Comparison of ENCODE assay signal across 23 mouse cellular contexts in genomic region chr5:127730351-127730750, GRCm38 (mm10).
DNase-seq lines count a peak whose midpoint lies in the region; ATAC-seq and TF ChIP-seq lines count a peak whose summit lies in the region.
"Had no signal": no experiment of that assay in that cellular context is flagged by ENCODE, and none has a peak within 500 bp of the region (broad histone marks: within the 10 kb centered on the region; RNA-seq: fewer than 3 reads in every experiment).

No protein-coding gene starts in this region.

- H3K9ac ChIP-seq in heart, adult 2 months (ENCODE audit: low read depth, low read length) = no peak overlapping the region
- H3K9ac ChIP-seq in liver, embryonic 11.5 days (ENCODE audit: low read depth, low read length) = no peak overlapping the region
- no peak overlapping the region for H3K9ac ChIP-seq in liver, embryonic 12.5 days

- no peak for TF ChIP-seq POLR2A in heart, adult 2 months (IDR thresholded peaks at IDR 0.05; ENCODE audit: insufficient read depth, low read depth, low read length)
- no peak for TF ChIP-seq POLR2A in cerebellum, adult 2 months (IDR thresholded peaks at IDR 0.05; ENCODE audit: borderline replicate concordance, insufficient read depth, low read length)

- DNase-seq in heart, adult 11 months = peak; percentile 83
- DNase-seq in heart, adult 2 months = no peak
- DNase-seq in heart, embryonic 10.5 days (ENCODE audit: low spot score) = peak; percentile 63
- DNase-seq in heart, postnatal 36 days = no peak
- DNase-seq in liver, embryonic 11.5 days (ENCODE audit: low spot score) = peak; percentile 6
- DNase-seq in brain, adult 2 months (ENCODE audit: low read depth, low spot score) = peak; percentile 16
- no peak for DNase-seq in cerebellum, adult 2 months
- DNase-seq: adrenal gland, adult 2 months; adrenal gland, adult 8-10 months; adrenal gland, postnatal 10 days; adrenal gland, postnatal 14 days; adrenal gland, postnatal 25 days; adrenal gland, postnatal 36 days; B cell, adult 2 months; cerebellum, adult 11 months; cerebellum, adult 11-12 months; cerebellum, adult 18-20 months had no signal

- no peaks in the 10 kb centered on the region for H3K27me3 ChIP-seq in heart, adult 2 months (ENCODE audit: control insufficient read depth, insufficient read depth, low read length)
- H3K27me3 ChIP-seq in heart, embryonic 10.5 days (ENCODE audit: insufficient read depth, poor library complexity, severe bottlenecking) = no peaks in the 10 kb centered on the region
- no peaks in the 10 kb centered on the region for H3K27me3 ChIP-seq in liver, embryonic 11.5 days (replicated peaks; ENCODE audit: control insufficient read depth, insufficient read depth, low read length)
- no peaks in the 10 kb centered on the region for H3K27me3 ChIP-seq in liver, embryonic 12.5 days (replicated peaks)
- no peaks in the 10 kb centered on the region for H3K27me3 ChIP-seq in cerebellum, adult 2 months (ENCODE audit: control insufficient read depth, insufficient read depth, low read length)
- H3K27me3 ChIP-seq: CH12.LX, Patski had no signal

- TF ChIP-seq EP300 in heart, adult 2 months (IDR thresholded peaks at IDR 0.05; ENCODE audit: insufficient read depth, low read depth, low read length) = no peak

- ATAC-seq in liver, embryonic 11.5 days (replicated peaks; ENCODE audit: low FRiP score) = no peak
- ATAC-seq in liver, embryonic 12.5 days = no peak
- ATAC-seq: activated CD4-positive, CD25-positive, alpha-beta regulatory T cell, adult 4 months; CD4-positive, CD25-positive, alpha-beta regulatory T cell, adult 4 months; Patski had no signal

- intact Hi-C loops in heart, adult 2 months (cut with DNase I) = no loop called here
- intact Hi-C loops in heart, postnatal 36 days (cut with DNase I) = no loop called here

- H3K9me3 ChIP-seq in heart, embryonic 10.5 days = no peaks in the 10 kb centered on the region
- H3K9me3 ChIP-seq in liver, embryonic 11.5 days (ENCODE audit: control insufficient read depth, low read length) = no peaks in the 10 kb centered on the region; the same call in 1 of the 2 replicates
- H3K9me3 ChIP-seq in liver, embryonic 12.5 days (replicated peaks) = no peaks in the 10 kb centered on the region; the same call in 1 of the 2 replicates

- H3K27ac ChIP-seq in heart, adult 2 months = no peak overlapping the region
- H3K27ac ChIP-seq in heart, embryonic 10.5 days = no peak overlapping the region
- H3K27ac ChIP-seq in liver, embryonic 11.5 days (ENCODE audit: low read depth, low read length) = no peak overlapping the region
- H3K27ac ChIP-seq in liver, embryonic 12.5 days = no peak overlapping the region
- no peak overlapping the region for H3K27ac ChIP-seq in cerebellum, adult 2 months (ENCODE audit: insufficient read depth, low read length)

- no peaks in the 10 kb centered on the region for H3K79me2 ChIP-seq in heart, adult 2 months (replicated peaks; ENCODE audit: control insufficient read depth, insufficient read depth, low read length)

- no peak overlapping the region for H3K4me2 ChIP-seq in liver, embryonic 11.5 days
- no peak overlapping the region for H3K4me2 ChIP-seq in liver, embryonic 12.5 days

- no peak overlapping the region for H3K4me3 ChIP-seq in heart, adult 2 months
- H3K4me3 ChIP-seq in heart, embryonic 10.5 days = no peak overlapping the region
- H3K4me3 ChIP-seq in liver, embryonic 11.5 days (ENCODE audit: low read depth, low read length) = no peak overlapping the region
- H3K4me3 ChIP-seq in liver, embryonic 12.5 days = no peak overlapping the region
- no peak overlapping the region for H3K4me3 ChIP-seq in cerebellum, adult 2 months (replicated peaks; ENCODE audit: insufficient read depth, low read depth, low read length)

- 88% methylated on average over 2 of the region's 2 CpGs for WGBS in heart, adult 2 months
- WGBS in heart, embryonic 10.5 days = 92% methylated on average over 2 of the region's 2 CpGs
- WGBS in liver, embryonic 11.5 days = 88% methylated on average over 2 of the region's 2 CpGs
- WGBS in liver, embryonic 12.5 days (ENCODE audit: insufficient replicate concordance) = 84% methylated on average over 2 of the region's 2 CpGs
- WGBS in cerebellum, adult 2 months = 98% methylated on average over 2 of the region's 2 CpGs

- H3K36me3 ChIP-seq in heart, adult 2 months (ENCODE audit: control insufficient read depth, insufficient read depth, low read length) = no peaks in the 10 kb centered on the region
- H3K36me3 ChIP-seq in heart, embryonic 10.5 days = no peaks in the 10 kb centered on the region
- no peaks in the 10 kb centered on the region for H3K36me3 ChIP-seq in liver, embryonic 11.5 days (ENCODE audit: control insufficient read depth, insufficient read depth, low read length)
- no peaks in the 10 kb centered on the region for H3K36me3 ChIP-seq in liver, embryonic 12.5 days
- H3K36me3 ChIP-seq: G1E had no signal

- TF ChIP-seq CTCF in heart, adult 2 months (IDR thresholded peaks at IDR 0.05) = no peak
- no peak for TF ChIP-seq CTCF in cerebellum, adult 2 months (IDR thresholded peaks at IDR 0.05; ENCODE audit: borderline replicate concordance, insufficient read depth, low read depth, low read length)

- no peaks in the 10 kb centered on the region for H3K4me1 ChIP-seq in heart, adult 2 months (ENCODE audit: control insufficient read depth, insufficient read depth, low read length)
- no peaks in the 10 kb centered on the region for H3K4me1 ChIP-seq in heart, embryonic 10.5 days
- H3K4me1 ChIP-seq in liver, embryonic 11.5 days (replicated peaks; ENCODE audit: control insufficient read depth, insufficient read depth, low read length) = no peaks in the 10 kb centered on the region
- no peaks in the 10 kb centered on the region for H3K4me1 ChIP-seq in liver, embryonic 12.5 days
- no peaks in the 10 kb centered on the region for H3K4me1 ChIP-seq in cerebellum, adult 2 months (ENCODE audit: control insufficient read depth, insufficient read depth, low read length)

Comparison
In these comparisons a context has a peak if more than half of its experiments do, and no peak if none do; other contexts are left out.
1. DNase-seq: peak in heart, adult 11 months (single experiment), heart, embryonic 10.5 days (single experiment), liver, embryonic 11.5 days (single experiment) and brain, adult 2 months (single experiment); none in heart, adult 2 months (0 of 2), heart, postnatal 36 days (0 of 2) and cerebellum, adult 2 months (0 of 2).